Mouse (Mus musculus) embryonic fibroblast, embryonic 13.5 days (primary cell): ENCODE data around the gene F2rl1. TPM values are rescaled to one million over a fixed set of nuclear protein-coding genes. Genes with fewer than 3 reads are reported as not detected.
A peak's percentile ranks its signal among the peaks of the same experiment; 100 is the strongest.

Experiments used
- H3K27ac ChIP-seq: 2 replicates; pipeline ENCODE4 v1.5.1; 2012; ENCODE audit warnings: low read length, control low read depth, inconsistent platforms; ENCODE audit not compliant: insufficient read depth
- H3K4me1 ChIP-seq: 2 replicates; pipeline ENCODE4 v1.6.1; 2011; ENCODE audit warnings: low read length; ENCODE audit not compliant: control insufficient read depth, insufficient read depth
- H3K4me3 ChIP-seq: 2 replicates; pipeline ENCODE4 v1.5.1; 2011; ENCODE audit warnings: mild to moderate bottlenecking, control low read depth, low read length; ENCODE audit not compliant: insufficient read depth
- CTCF ChIP-seq: IDR thresholded peaks from 2 replicates; pipeline ENCODE4 v1.5.1; 2011; ENCODE audit warnings: mild to moderate bottlenecking, control low read depth, low read length, moderate library complexity, borderline replicate concordance; ENCODE audit not compliant: insufficient read depth
- POLR2A ChIP-seq: IDR thresholded peaks from 2 replicates; pipeline ENCODE4 v1.6.1; 2011; ENCODE audit warnings: low read depth, mild to moderate bottlenecking, control low read depth, low read length, moderate library complexity
- polyA plus RNA-seq: library from polyadenylated mRNA; stranded (reverse); fragments of >200 nt; gene quantifications from 2 replicates; pipeline ENCODE4 v1.2.4, GENCODE M21; 2011; ENCODE audit warnings: low read depth; ENCODE audit not compliant: missing spikeins, insufficient read length

Gene F2rl1
- polyA plus RNA-seq, 1 experiment = 11.9 TPM

DNA sequence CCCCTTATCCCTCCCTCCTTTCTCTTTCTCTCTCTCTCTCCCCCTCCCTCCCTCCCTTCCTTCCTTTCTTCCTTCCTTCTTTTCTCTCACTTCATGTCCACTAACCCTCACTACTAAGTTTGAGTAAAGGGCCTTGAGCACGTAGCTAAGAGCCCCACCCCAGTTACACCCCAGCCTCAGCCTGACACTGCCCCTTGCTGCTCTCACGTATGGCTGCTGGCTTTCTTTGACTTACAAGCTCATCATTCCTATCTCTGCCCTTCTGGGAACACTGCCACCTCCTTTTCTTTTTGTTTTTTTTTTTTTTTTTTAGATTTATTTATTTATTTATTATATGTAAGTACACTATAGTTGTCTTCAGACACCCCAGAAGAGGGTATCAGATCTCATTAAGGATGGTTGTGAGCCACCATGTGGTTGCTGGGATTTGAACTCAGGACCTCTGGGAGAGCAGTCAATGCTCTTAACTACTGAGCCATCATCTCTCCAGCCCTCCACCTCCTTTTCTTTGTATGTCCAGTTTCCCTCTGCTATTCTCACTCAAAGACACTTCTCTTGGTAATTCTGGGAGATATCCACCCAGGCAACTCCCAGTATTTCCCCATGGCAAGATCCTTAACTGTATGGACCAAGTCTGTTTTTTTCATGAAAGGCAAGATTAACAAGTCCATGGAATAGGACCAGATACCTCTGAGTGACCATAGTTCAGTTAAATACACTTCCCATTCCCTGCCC, 25.8 kb upstream of the F2rl1 start:
- Histone ChIP-seq H3K4me3 (no peak overlapping the region), H3K27ac (no peak overlapping the region), H3K4me1 (peaks cover 16% of the 10 kb centered on the region)
- TF ChIP-seq POLR2A = no peak
- TF ChIP-seq CTCF = no peak

DNA sequence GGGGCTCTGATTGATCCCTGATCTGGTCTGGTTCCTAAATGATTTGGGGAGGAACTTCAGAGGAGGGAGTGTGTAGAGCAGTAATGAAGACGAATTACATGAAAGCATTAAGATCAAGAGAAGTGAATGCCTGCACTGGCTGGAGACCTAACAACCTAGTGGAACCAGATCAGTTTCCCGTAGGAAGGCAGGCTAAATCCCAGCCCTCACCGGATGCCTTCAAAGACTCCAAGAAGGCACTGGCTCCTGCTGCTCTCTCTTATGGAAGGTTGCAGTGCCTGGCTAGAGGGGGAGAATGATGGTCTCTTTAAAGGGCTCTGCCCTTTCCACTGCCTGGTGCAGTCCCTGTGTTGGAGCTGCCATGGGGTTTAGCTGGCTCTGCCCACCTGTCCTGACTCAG, 24.4 kb upstream of the F2rl1 start:
- Histone ChIP-seq H3K27ac (peak overlapping the region; percentile 94), H3K4me1 (peaks cover 16% of the 10 kb centered on the region), H3K4me3 (peak overlapping the region; percentile 0; the same call in 1 of the 2 replicates)
- TF ChIP-seq POLR2A = no peak
- TF ChIP-seq CTCF = no peak

DNA sequence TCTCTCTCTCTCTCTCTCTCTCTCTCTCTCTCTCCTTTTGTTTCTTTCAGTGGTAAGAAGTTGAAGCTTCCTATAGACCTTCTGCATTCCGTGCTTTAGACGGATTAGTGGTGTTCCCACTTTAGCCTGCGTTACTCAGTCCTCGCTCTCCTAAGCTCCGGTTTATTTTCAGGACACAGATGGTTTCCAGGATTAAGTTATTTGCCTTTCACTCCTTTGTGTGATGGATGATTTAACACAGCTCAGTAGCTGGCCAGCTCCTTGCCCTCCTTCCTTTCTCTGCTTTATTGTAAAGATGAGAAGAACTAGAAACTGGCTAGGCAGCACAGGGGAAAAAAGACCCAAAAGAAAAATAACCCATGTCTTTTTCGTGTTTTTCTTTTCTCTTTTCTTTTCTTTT, 23.8 kb upstream of the F2rl1 start:
- TF ChIP-seq CTCF (no peak), POLR2A (0 out of 2 replicates have a peak, but pooled peaks have one; percentile 15)
- Histone ChIP-seq H3K27ac (peak overlapping the region; percentile 94), H3K4me3 (peak overlapping the region; percentile 15; the same call in 1 of the 2 replicates), H3K4me1 (peaks cover 16% of the 10 kb centered on the region)

DNA sequence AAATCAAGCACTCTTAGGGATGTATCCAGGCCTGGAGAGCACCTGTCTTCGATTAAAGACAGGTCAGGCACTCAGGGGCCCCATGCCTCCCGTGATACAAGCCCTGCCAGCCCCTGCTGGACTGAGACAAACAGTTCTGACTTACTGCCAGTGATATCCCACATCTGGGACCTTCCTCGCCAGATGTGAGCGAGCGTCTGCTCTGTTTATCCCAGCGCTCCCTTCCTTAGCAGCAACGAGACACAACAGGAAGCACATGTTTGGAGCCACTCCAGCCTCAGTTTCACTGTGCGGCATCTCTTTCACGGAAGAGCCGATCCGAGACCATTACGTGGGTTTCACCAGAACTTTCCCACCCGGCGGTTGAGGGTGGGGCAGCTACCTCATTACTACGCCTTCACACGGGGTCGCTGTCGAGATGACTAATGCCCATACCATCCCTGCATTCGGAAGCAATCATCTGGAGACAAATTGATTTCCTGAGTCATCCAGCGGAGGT, 23.3 kb upstream of the F2rl1 start:
- peak overlapping the region; percentile 94 for H3K27ac ChIP-seq
- H3K4me1 ChIP-seq = peaks cover 16% of the 10 kb centered on the region
- H3K4me3 ChIP-seq = no peak overlapping the region
- TF ChIP-seq POLR2A (no peak), CTCF (no peak)

DNA sequence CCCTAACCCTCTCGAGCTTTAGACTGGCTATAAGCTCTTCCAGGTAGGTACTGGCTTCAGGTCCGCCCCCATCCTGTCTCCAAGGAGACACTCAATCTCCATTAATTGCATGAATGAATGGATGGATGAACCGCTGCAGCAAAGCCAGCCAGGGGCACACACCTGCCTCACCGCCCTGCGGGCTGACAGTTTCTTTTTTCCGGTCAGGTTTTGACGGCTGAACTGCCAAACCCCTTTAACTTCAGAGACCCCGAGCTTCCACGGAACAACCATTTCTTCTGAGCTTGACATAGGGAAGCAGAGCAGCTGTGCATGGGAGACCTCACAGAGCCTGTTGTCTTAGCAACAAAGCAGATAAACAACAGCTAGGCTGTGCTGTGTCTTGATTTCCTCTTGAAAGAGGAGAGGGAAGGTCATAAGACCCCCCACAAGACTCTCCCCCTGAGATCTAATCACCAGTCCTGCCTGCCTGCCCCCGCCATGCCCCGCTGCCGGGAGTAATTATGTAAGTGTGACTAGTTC, 22.1 kb upstream of the F2rl1 start:
- peaks cover 16% of the 10 kb centered on the region for H3K4me1 ChIP-seq
- H3K4me3 ChIP-seq = no peak overlapping the region
- no peak overlapping the region; the same call in 1 of the 2 replicates for H3K27ac ChIP-seq
- no peak for TF ChIP-seq POLR2A
- TF ChIP-seq CTCF = no peak

DNA sequence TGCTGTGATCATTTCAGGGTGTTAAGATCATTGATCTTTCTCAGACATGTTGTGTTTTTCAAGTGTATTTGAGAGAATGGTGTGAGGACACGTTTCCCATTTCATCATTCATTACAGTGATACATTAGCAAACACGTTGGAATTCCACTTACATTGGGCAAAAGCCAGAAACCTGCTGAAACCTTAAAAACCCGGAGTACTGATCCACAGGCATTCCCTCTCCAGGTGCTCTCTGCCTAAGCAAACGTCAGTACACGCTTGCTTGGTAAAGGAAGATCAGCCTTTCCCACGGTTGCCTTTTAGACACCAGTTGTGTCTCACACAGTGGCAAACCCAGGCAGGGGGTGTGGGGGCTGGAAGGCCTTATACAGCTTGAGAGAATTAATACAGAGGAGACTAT, 21.2 kb upstream of the F2rl1 start:
- TF ChIP-seq POLR2A = no peak
- no peak for TF ChIP-seq CTCF
- Histone ChIP-seq H3K27ac (peak overlapping the region; percentile 82), H3K4me3 (no peak overlapping the region), H3K4me1 (peaks cover 16% of the 10 kb centered on the region)

DNA sequence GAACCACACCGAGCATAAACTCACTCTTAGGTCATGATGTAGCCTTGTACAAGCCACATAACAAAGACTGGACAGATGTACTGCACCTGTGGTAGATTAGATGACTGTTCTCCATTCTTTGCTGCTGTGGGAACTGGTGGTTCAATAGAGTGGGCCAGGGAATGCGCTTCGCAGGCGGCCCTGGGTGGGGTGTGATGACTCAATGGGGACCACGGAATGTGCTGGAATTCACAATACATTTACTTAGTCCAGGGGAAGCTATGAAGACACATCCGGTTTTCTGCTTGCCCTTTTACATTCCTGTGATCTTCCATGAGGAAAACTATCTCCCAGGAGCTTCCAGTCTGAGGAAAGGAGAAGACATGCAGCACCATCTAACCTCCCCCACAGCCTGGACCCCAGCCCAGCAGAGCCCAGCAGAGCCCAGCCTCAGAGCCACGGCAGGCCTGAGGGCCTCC, 20.7 kb upstream of the F2rl1 start:
- Histone ChIP-seq H3K4me3 (no peak overlapping the region), H3K27ac (peak overlapping the region; percentile 82), H3K4me1 (peaks cover 16% of the 10 kb centered on the region)
- TF ChIP-seq CTCF = no peak
- no peak; the same call in 1 of the 2 replicates for TF ChIP-seq POLR2A

DNA sequence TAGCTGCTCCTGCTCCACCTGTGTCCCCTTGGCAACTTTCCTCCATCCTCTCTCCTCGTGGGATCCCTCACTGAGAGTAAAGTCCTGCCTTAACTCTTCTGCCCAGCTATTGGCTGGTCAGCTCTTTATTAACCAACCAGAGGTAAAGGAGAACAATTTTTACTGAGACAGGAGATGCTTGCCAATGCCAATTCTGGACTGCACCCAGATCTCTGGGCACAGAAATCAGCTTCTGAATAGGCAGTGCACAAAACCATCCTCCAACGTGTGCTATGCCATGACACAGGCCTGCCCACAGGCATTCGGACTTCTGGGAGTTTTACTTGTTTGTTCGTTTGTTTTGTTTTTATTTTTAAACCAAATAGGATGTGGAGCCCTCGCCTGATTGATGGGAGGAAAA, 13.0 kb upstream of the F2rl1 start:
- Histone ChIP-seq H3K4me1 (peaks cover 7% of the 10 kb centered on the region), H3K4me3 (no peak overlapping the region), H3K27ac (no peak overlapping the region)
- TF ChIP-seq POLR2A = no peak
- TF ChIP-seq CTCF = no peak

DNA sequence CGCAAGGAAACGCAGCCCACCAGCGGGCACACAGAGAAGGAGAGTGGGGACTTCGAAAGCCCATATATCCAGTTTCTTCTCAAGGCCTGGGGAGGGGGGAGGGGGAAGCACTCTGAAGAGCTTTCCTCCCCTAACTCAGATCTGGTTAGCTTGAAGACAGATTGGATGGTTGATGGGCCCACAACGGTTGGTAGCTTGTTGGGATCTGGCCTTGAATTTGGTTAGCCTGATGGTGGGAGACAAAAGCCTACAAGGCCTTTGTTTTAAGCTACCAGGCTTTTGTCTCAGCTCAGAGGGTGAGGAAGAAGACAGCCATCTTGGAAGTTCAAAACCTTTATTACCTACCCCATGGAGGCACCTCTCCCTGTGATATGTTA, 11.1 kb upstream of the F2rl1 start:
- Histone ChIP-seq H3K27ac (no peak overlapping the region), H3K4me3 (no peak overlapping the region), H3K4me1 (peaks cover 7% of the 10 kb centered on the region)
- TF ChIP-seq POLR2A (no peak), CTCF (no peak)
